Mouse (Mus musculus): ENCODE results near the gene Ncor2.

DNA sequence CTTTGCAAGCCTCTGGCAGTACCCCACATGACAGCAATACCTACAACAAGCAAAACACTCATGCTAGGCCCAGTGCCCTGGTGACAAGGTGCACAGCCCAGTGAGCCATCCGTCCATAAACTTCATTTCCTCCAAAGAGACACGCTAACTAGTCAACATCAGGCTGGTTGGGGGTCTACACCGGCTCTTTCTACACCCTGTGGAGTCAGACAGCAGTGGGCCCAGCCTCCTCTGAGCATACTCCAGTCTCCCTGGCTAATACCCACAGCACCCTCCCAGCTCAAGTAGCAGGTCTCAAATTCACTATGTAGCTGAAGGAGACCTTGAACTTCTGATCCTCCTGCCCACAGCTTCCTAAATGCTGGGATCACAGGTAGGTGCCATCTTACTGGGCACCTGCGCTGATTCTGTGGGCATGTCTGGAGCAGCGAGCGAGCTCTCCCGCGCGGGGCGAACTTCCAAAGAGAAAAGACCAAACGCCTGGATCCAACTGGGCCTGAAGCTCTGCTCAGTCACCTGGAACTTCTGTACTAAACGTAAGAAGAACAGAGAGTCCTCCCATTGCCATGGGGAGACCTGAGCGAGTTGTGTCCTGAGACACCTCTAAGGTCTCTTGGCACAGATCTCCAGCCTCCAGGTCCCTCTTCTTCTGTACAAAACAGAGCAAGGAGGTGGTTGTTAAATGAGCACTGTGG lies 46.3 kb downstream of the Ncor2 start:
- TF ChIP-seq MAX (IDR thresholded peaks at IDR 0.05): no peak
- no peak for TF ChIP-seq CTCF (IDR thresholded peaks at IDR 0.05; ENCODE audit: control insufficient read depth, insufficient read depth, insufficient read length)
